Mouse (Mus musculus): Measurements from ENCODE around the gene Hist4h4.

The Hist4h4 gene

GRCm38 (mm10) chr6:136789391-136789971 is 14.7 kb downstream of the Hist4h4 start:
- DNase-seq (ENCODE audit: extremely low read depth, low read depth, low spot score) = no peak

GRCm38 (mm10) chr6:136782761-136783160 is 21.5 kb downstream of the Hist4h4 start:
- no peak for DNase-seq (ENCODE audit: extremely low read depth, low read depth, low spot score)

GRCm38 (mm10) chr6:136782146-136782545 is 22.1 kb downstream of the Hist4h4 start:
- DNase-seq (ENCODE audit: extremely low read depth, low read depth, low spot score) = no peak

GRCm38 (mm10) chr6:136781377-136781986 is 22.7 kb downstream of the Hist4h4 start, which contains the start of gene Gucy2c:
Gucy2c (minus strand) TSS chr6:136781765.
- no peak for DNase-seq (ENCODE audit: extremely low read depth, low read depth, low spot score)

- no peak for DNase-seq (ENCODE audit: extremely low read depth, low read depth, low spot score)
Observed at GRCm38 (mm10) chr6:136776392-136776791, 27.8 kb downstream of the Hist4h4 start.

GRCm38 (mm10) chr6:136769859-136770258 is 34.4 kb downstream of the Hist4h4 start:
- DNase-seq (ENCODE audit: extremely low read depth, low read depth, low spot score) = no peak

GRCm38 (mm10) chr6:136769143-136769542 is 35.1 kb downstream of the Hist4h4 start:
- DNase-seq (ENCODE audit: extremely low read depth, low read depth, low spot score) = no peak

- no peak for DNase-seq (ENCODE audit: extremely low read depth, low read depth, low spot score)
Observed at GRCm38 (mm10) chr6:136763912-136764311, 40.3 kb downstream of the Hist4h4 start.

All from fat pad, adult 2 months (tissue).